Mouse (Mus musculus) cerebellum, adult 2 months (tissue): ENCODE results near the gene Tiam1.

Experiments
- CTCF ChIP-seq: fragments of 200-500 bp; IDR thresholded peaks from 2 replicates; pipeline ENCODE4 v1.5.1; 2011; ENCODE audit warnings: low read depth, mild to moderate bottlenecking, control low read depth, low read length, moderate library complexity, borderline replicate concordance; ENCODE audit not compliant: insufficient read depth
- POLR2A ChIP-seq: fragments of 200-500 bp; IDR thresholded peaks from 2 replicates; pipeline ENCODE4 v1.6.1; 2011; ENCODE audit warnings: low read length, control low read depth, borderline replicate concordance; ENCODE audit not compliant: insufficient read depth

DNA sequence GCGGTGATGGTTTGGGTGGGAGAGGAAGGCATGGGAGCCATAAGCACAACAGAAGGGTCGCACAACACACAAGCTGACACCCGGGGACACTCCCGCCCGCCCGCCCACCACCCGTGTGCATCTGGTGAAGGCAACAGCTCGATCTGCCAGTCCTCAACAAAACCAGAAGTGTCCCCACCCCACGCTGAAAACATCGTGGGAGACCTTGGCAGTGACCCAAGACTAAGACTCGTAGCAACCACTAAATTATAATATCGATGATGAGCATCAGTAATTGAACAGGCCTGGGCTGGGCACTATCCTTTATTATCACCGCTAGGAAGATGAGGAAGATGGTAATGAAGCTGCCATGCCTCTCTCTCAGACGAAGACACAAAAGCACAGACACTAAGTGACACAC is 58.0 kb downstream of the Tiam1 start:
- TF ChIP-seq POLR2A (no peak), CTCF (no peak)
